Mouse (Mus musculus): Measurements from ENCODE around the gene 1700017N19Rik. TPM values are rescaled to one million over a fixed set of nuclear protein-coding genes. Genes with fewer than 3 reads are reported as not detected.

1700017N19Rik gene
- total and polyA plus RNA-seq, 3 experiments = not detected

- TF ChIP-seq RCOR1 (IDR thresholded peaks at IDR 0.05; ENCODE audit: low read depth, low read length) = no peak
- TF ChIP-seq TCF12 (IDR thresholded peaks at IDR 0.05; ENCODE audit: low read depth, low read length) = peak; percentile 90
These were observed 15.7 kb upstream of the 1700017N19Rik start (continued) for GRCm38 (mm10) chr10:100574505-100575149.

GRCm38 (mm10) chr10:100575294-100575693 lies 15.0 kb upstream of the 1700017N19Rik start:
- Histone ChIP-seq H3K4me3 (ENCODE audit: control insufficient read depth in 1 of 2, insufficient read depth in 1 of 2, low read depth in 2 of 2, low read length in 2 of 2) (no peak overlapping the region), H3K9ac (ENCODE audit: control insufficient read depth, low read depth, low read length, poor library complexity, severe bottlenecking) (no peak overlapping the region), H3K9me3 (replicated peaks; ENCODE audit: insufficient read depth, low read length) (no peaks in the 10 kb centered on the region), H3K36me3 (ENCODE audit: control insufficient read depth in 1 of 2, insufficient read depth in 2 of 2, low read length in 2 of 2) (peaks cover 8 to 23% of the 10 kb centered on the region in 2 experiments), H3K27ac (ENCODE audit: control insufficient read depth, low read depth, low read length) (peak overlapping the region; percentile 17; the same call in 1 of the 2 replicates), H3K27me3 (ENCODE audit: control insufficient read depth in 1 of 2, insufficient read depth in 2 of 2, low read length in 2 of 2) (no peaks in the 10 kb centered on the region), H3K79me2 (ENCODE audit: control insufficient read depth, insufficient read depth, low read length, poor library complexity) (no peaks in the 10 kb centered on the region), H3K4me1 (ENCODE audit: control insufficient read depth in 1 of 2, insufficient read depth in 2 of 2, low read length in 2 of 2) (peaks cover 10 to 13% of the 10 kb centered on the region in 2 experiments)
- TF ChIP-seq MXI1 (IDR thresholded peaks at IDR 0.05; ENCODE audit: low read depth, low read length) (no peak), MYB (IDR thresholded peaks at IDR 0.05; ENCODE audit: low read depth, low read length) (no peak), BHLHE40 (IDR thresholded peaks at IDR 0.05; ENCODE audit: borderline replicate concordance, low read depth, low read length) (no peak), RCOR1 (IDR thresholded peaks at IDR 0.05; ENCODE audit: low read depth, low read length) (no peak), MYC (IDR thresholded peaks at IDR 0.05; ENCODE audit: low read depth, low read length) (no peak), HCFC1 (IDR thresholded peaks at IDR 0.05; ENCODE audit: low read depth, low read length) (no peak), POLR2A (IDR thresholded peaks at IDR 0.05; ENCODE audit: control insufficient read depth in 1 of 2, insufficient read depth in 1 of 2, low read depth in 1 of 2, low read length in 2 of 2, poor library complexity in 1 of 2) (no peak)
- peak; percentile 23 for DNase-seq (ENCODE audit: low read depth, low spot score)

- H3K9ac ChIP-seq (ENCODE audit: control insufficient read depth, low read depth, low read length, poor library complexity, severe bottlenecking) = no peak overlapping the region
- H3K36me3 ChIP-seq (ENCODE audit: control insufficient read depth in 1 of 2, insufficient read depth in 2 of 2, low read length in 2 of 2) = peaks cover 4 to 6% of the 10 kb centered on the region in 2 experiments; a peak in 2 of 4 replicates
- H3K79me2 ChIP-seq (ENCODE audit: control insufficient read depth, insufficient read depth, low read length, poor library complexity) = no peaks in the 10 kb centered on the region; the same call in 1 of the 2 replicates
- no peak overlapping the region for H3K4me3 ChIP-seq (ENCODE audit: control insufficient read depth in 1 of 2, insufficient read depth in 1 of 2, low read depth in 2 of 2, low read length in 2 of 2)
- H3K27me3 ChIP-seq (ENCODE audit: control insufficient read depth in 1 of 2, insufficient read depth in 2 of 2, low read length in 2 of 2) = no peaks in the 10 kb centered on the region
- no peaks in the 10 kb centered on the region; a peak in 1 of 4 replicates for H3K4me1 ChIP-seq (ENCODE audit: control insufficient read depth in 1 of 2, insufficient read depth in 2 of 2, low read length in 2 of 2)
- no peak for TF ChIP-seq ZNF384 (IDR thresholded peaks at IDR 0.05; ENCODE audit: low read depth, low read length)
- TF ChIP-seq POLR2AphosphoS5 (IDR thresholded peaks at IDR 0.05; ENCODE audit: borderline replicate concordance, low read depth, low read length) = no peak
- TF ChIP-seq MEF2A (IDR thresholded peaks at IDR 0.05; ENCODE audit: extremely low read depth, insufficient replicate concordance, low read depth, low read length, poor library complexity, severe bottlenecking) = no peak
- no peak for TF ChIP-seq MAX (IDR thresholded peaks at IDR 0.05; ENCODE audit: low read length)
- no peak for TF ChIP-seq MAFK (IDR thresholded peaks at IDR 0.05; ENCODE audit: borderline replicate concordance, low read depth, low read length)
- no peak for TF ChIP-seq USF2 (IDR thresholded peaks at IDR 0.05; ENCODE audit: borderline replicate concordance in 1 of 2, insufficient read depth in 1 of 2, low read depth in 1 of 2, low read length in 2 of 2)
- TF ChIP-seq TBP (IDR thresholded peaks at IDR 0.05; ENCODE audit: low read depth, low read length) = no peak
- no peak for TF ChIP-seq POLR2A (IDR thresholded peaks at IDR 0.05; ENCODE audit: control insufficient read depth in 1 of 2, insufficient read depth in 1 of 2, low read depth in 1 of 2, low read length in 2 of 2, poor library complexity in 1 of 2)
- TF ChIP-seq ZKSCAN1 (IDR thresholded peaks at IDR 0.05; ENCODE audit: low read depth, low read length) = no peak
- no peak for TF ChIP-seq BHLHE40 (IDR thresholded peaks at IDR 0.05; ENCODE audit: borderline replicate concordance, low read depth, low read length)
- no peak for TF ChIP-seq MXI1 (IDR thresholded peaks at IDR 0.05; ENCODE audit: low read depth, low read length)
- TF ChIP-seq E2F4 (IDR thresholded peaks at IDR 0.05; ENCODE audit: borderline replicate concordance, low read depth, low read length) = no peak
- no peak for TF ChIP-seq SMC3 (IDR thresholded peaks at IDR 0.05; ENCODE audit: low read depth, low read length)
- TF ChIP-seq TAL1 (IDR thresholded peaks at IDR 0.05; ENCODE audit: low read length) = no peak
- H3K27ac ChIP-seq (ENCODE audit: control insufficient read depth, low read depth, low read length) = no peak overlapping the region
- no peak for DNase-seq (ENCODE audit: low read depth, low spot score)
- H3K9me3 ChIP-seq (replicated peaks; ENCODE audit: insufficient read depth, low read length) = no peaks in the 10 kb centered on the region
These were observed 6.1 kb upstream of the 1700017N19Rik start for GRCm38 (mm10) chr10:100584178-100584577.

All from MEL (cell line).